Mouse (Mus musculus): ENCODE results near the gene Ubl5.

DNA sequence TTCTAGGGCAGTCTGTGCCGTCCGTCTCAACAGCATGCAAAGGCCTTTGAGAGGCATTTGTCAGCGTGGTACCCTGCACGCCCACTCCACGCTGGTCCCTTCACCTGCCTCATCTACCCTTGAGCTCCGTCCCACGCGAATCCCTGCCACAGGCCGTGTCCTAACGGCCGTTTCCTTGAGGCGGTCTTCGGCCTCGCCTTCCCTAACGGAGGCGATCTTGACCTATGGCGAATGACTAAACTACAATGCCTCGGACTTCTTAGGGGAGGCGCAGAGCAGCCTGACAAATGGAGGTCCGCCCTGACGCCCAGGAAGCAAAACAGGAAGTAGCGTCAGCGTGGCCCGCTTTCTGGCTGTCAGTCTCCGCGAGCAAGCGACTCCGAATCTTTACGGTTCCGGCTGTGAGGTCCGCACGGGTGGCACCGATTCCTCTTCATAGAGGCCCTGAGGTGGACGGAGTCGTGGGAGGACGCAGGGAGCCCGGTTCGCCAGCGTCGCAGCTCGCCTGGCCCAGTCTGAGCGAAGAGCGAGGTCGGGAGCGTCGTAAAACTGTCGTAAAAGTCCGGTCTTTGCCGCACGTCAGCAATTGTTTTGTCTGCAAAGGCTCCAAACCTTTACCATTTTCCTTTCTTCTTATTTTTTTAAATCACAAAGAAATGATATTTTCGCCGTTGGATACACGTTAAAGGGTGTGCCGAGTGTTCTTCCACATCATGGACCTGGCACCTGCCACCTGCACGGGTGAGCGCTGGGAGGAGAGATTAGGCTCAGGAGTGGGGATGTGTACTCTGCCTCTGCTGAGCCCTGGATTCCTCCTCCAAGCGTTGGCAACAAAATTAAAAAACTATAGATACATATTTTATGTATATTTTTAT lies 35.3 kb upstream of the Ubl5 start:
- TF ChIP-seq POLR2A (IDR thresholded peaks at IDR 0.05; ENCODE audit: borderline replicate concordance, insufficient read depth, low read length) (peak; percentile 78; the same call in 1 of the 2 replicates), CTCF (IDR thresholded peaks at IDR 0.05; ENCODE audit: borderline replicate concordance, insufficient read depth, low read depth, low read length) (no peak)

Measured in cerebellum, adult 2 months (tissue).